Mouse (Mus musculus) liver, embryonic 14 days (tissue): ENCODE data around the gene Ctxn2. TPM values are rescaled to one million over a fixed set of nuclear protein-coding genes. Genes with fewer than 3 reads are reported as not detected.

Experiments used
- polyA plus RNA-seq: library from polyadenylated mRNA; depleted of rRNA; stranded (reverse); fragments of >200 nt; gene quantifications from 2 replicates; pipeline ENCODE4 v1.2.3, GENCODE M21; 2012; rRNA removed

The Ctxn2 gene
- polyA plus RNA-seq: not detected in 2 replicates

GRCm38 (mm10) chr2:125135903-125136811, at the start of gene Ctxn2:
Gene Ctxn2 (plus strand): TSS chr2:125136692.

GRCm38 (mm10) chr2:125123477-125123852, 13.0 kb upstream of the Ctxn2 start, which contains the start of gene Myef2:
Gene Myef2 (minus strand): TSS chr2:125123661.

GRCm38 (mm10) chr2:125152388-125152787, 15.9 kb downstream of the Ctxn2 start, which contains the start of gene Slc12a1:
Gene Slc12a1 (plus strand): TSS chr2:125152505.

Other genes with a start within 250 kb of the Ctxn2 start
- 2.0 and 2.5 TPM in 2 replicates for gene Slc24a5, start 68.6 kb upstream of the Ctxn2 start, polyA plus RNA-seq
- gene Myef2, start 13.0 kb upstream of the Ctxn2 start, polyA plus RNA-seq: 22.1 and 22.9 TPM in 2 replicates
- gene Slc12a1, start 15.8 kb downstream of the Ctxn2 start, polyA plus RNA-seq: not detected in 2 replicates
- 96.8 and 108 TPM in 2 replicates for gene Dut, start 110.5 kb downstream of the Ctxn2 start, polyA plus RNA-seq